Mouse (Mus musculus) skeletal muscle tissue, adult 2 months (tissue): ENCODE data around the gene Egfem1.

ENCODE experiments used
- DNase-seq: peaks from one replicate; pipeline ENCODE4 v3.0.0-alpha.2; 2012; ENCODE audit warnings: low read depth, low spot score

The Egfem1 gene

GRCm38 (mm10) chr3:29342223-29342791, 260.5 kb downstream of the Egfem1 start:
- no peak for DNase-seq

- no peak for DNase-seq
Measured at GRCm38 (mm10) chr3:29345805-29346204, 264.0 kb downstream of the Egfem1 start.

GRCm38 (mm10) chr3:29366907-29367306, 285.1 kb downstream of the Egfem1 start:
- no peak for DNase-seq

GRCm38 (mm10) chr3:29370519-29370918, 288.7 kb downstream of the Egfem1 start:
- no peak for DNase-seq

GRCm38 (mm10) chr3:29381255-29381654, 299.4 kb downstream of the Egfem1 start:
- no peak for DNase-seq

- no peak for DNase-seq
Measured at GRCm38 (mm10) chr3:29399064-29399463, 317.2 kb downstream of the Egfem1 start.

GRCm38 (mm10) chr3:29421634-29422033, 339.8 kb downstream of the Egfem1 start:
- DNase-seq: no peak

GRCm38 (mm10) chr3:29432109-29433091, 350.6 kb downstream of the Egfem1 start:
- DNase-seq: no peak

- DNase-seq: no peak
Measured at GRCm38 (mm10) chr3:29443024-29443423, 361.2 kb downstream of the Egfem1 start.

- DNase-seq: peak; percentile 13
Measured at GRCm38 (mm10) chr3:29444661-29445060, 362.8 kb downstream of the Egfem1 start.

GRCm38 (mm10) chr3:29446081-29446480, 364.3 kb downstream of the Egfem1 start:
- DNase-seq: no peak

- no peak for DNase-seq
Measured at GRCm38 (mm10) chr3:29448829-29449406, 367.1 kb downstream of the Egfem1 start.

- DNase-seq: no peak
Measured at GRCm38 (mm10) chr3:29498211-29498610, 416.4 kb downstream of the Egfem1 start.

- DNase-seq: no peak
Measured at GRCm38 (mm10) chr3:29499188-29499587, 417.4 kb downstream of the Egfem1 start.

GRCm38 (mm10) chr3:29525298-29525962, 443.6 kb downstream of the Egfem1 start:
- DNase-seq: no peak

- DNase-seq: no peak
Measured at GRCm38 (mm10) chr3:29525963-29526301, 444.1 kb downstream of the Egfem1 start.

- no peak for DNase-seq
Measured at GRCm38 (mm10) chr3:29539211-29539610, 457.4 kb downstream of the Egfem1 start.

- no peak for DNase-seq
Measured at GRCm38 (mm10) chr3:29539902-29540301, 458.1 kb downstream of the Egfem1 start.

GRCm38 (mm10) chr3:29541477-29542079, 459.8 kb downstream of the Egfem1 start:
- no peak for DNase-seq

GRCm38 (mm10) chr3:29544056-29544455, 462.2 kb downstream of the Egfem1 start:
- no peak for DNase-seq

- no peak for DNase-seq
Measured at GRCm38 (mm10) chr3:29563171-29563570, 481.3 kb downstream of the Egfem1 start.
